Mouse (Mus musculus): ENCODE data around the gene Mab21l2. TPM values are rescaled to one million over a fixed set of nuclear protein-coding genes. Genes with fewer than 3 reads are reported as not detected.

The Mab21l2 gene
- polyA plus RNA-seq (2017; shearing (Covaris generic)), result 0.48 TPM

DNA sequence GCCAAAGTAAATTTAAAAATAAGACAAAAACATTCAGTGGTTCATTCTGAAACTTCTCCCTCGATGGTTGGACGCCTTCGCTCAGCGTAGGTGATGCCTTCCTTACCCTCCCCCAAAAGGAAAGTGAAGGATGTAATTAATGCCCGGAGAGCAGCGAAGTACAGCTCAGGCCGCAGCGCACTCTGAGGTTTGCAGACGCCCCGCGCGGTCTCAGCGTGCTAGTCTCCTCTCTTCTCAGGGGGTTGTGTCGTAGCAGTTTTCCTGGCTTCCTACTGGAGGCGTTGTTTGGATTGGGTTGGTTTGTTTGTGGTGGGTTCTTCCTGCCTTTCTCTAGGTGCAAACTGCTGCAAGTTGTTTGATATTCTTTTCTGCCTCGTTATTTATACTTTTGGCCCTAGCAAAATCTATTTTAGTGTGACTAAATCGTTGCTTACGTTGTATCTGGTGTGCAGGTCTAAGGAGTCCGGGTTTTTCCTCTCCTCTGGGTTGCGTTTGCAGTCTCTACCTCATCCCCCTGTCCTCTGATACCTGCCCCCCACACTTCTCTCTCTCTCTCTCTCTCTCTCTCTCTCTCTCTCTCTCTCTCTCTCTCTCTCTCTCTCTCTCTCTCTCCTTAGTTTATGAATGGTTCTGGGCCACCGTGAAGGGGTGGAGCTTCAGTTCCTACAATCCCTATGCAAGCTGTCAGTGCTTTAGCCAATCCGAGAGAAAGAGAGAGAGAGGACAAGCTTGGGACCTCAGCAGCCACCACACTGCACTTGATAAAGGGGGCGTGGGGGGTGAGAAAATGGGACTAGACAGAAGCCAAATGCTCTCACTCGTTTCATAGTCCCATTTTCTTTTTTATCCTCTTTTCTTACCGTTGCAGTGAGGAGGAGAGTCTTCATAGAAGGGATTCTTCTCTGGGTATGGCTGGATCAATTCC is at the start of gene Mab21l2:
Gene Mab21l2 (minus strand): TSS at position 539 of the 925 bp plus-strand sequence.

Measured in CD4-positive, CD25-positive, alpha-beta regulatory T cell (primary cell).